Mouse (Mus musculus) embryonic facial prominence, embryonic 11.5 days (tissue): ENCODE measurements around the gene Prom2. TPM values are rescaled to one million over a fixed set of nuclear protein-coding genes. Genes with fewer than 3 reads are reported as not detected.

ENCODE experiments used
- ATAC-seq: fragments of 200-750 bp; cut with Nextera tagmentation; replicated peaks from 2 replicates; pipeline ENCODE4 v1.8.0; 2017; ENCODE audit warnings: low read depth; ENCODE audit not compliant: insufficient number of reproducible peaks, low FRiP score, low TSS enrichment
- DNase-seq: peaks from one replicate; pipeline ENCODE4 v3.0.0-alpha.2; 2015; ENCODE audit warnings: low spot score
- H3K27ac ChIP-seq: fragments of 300-500 bp; sonication (generic); replicated peaks from 2 replicates; pipeline ENCODE4 v1.5.1; 2014; ENCODE audit warnings: mild to moderate bottlenecking, low read depth, low read length, control low read depth
- H3K27me3 ChIP-seq: fragments of 300-500 bp; sonication (generic); 2 replicates; pipeline ENCODE4 v1.6.1; 2014; ENCODE audit warnings: mild to moderate bottlenecking, low read length, moderate library complexity, mixed read lengths; ENCODE audit not compliant: control insufficient read depth, insufficient read depth
- H3K36me3 ChIP-seq: fragments of 300-500 bp; sonication (generic); replicated peaks from 2 replicates; pipeline ENCODE4 v1.6.1; 2014; ENCODE audit warnings: low read depth, mild to moderate bottlenecking, low read length, moderate library complexity, mixed read lengths; ENCODE audit not compliant: control insufficient read depth, insufficient read depth
- H3K4me1 ChIP-seq: fragments of 300-500 bp; sonication (generic); 2 replicates; pipeline ENCODE4 v1.6.1; 2014; ENCODE audit warnings: low read length, mixed read lengths; ENCODE audit not compliant: control insufficient read depth, insufficient read depth
- H3K4me2 ChIP-seq: fragments of 300-500 bp; sonication (generic); 2 replicates; pipeline ENCODE4 v1.6.1; 2014; ENCODE audit warnings: low read depth, mild to moderate bottlenecking, control low read depth, low read length, moderate library complexity
- H3K4me3 ChIP-seq: fragments of 300-500 bp; sonication (generic); 2 replicates; pipeline ENCODE4 v1.5.1; 2014; ENCODE audit warnings: low read depth, low read length, control low read depth
- H3K9ac ChIP-seq: fragments of 300-500 bp; sonication (generic); replicated peaks from 2 replicates; pipeline ENCODE4 v1.6.1; 2014; ENCODE audit warnings: mild to moderate bottlenecking, control low read depth, low read length
- H3K9me3 ChIP-seq: fragments of 300-500 bp; sonication (generic); replicated peaks from 2 replicates; pipeline ENCODE4 v1.6.1; 2016; ENCODE audit warnings: mild to moderate bottlenecking, low read length, inconsistent platforms, mixed read lengths; ENCODE audit not compliant: control insufficient read depth
- WGBS: fragments of 180-500 bp; shearing (Covaris S2); extraction: QIAGEN DNeasy Blood & Tissue Kit; methylation state at CpG from one replicate; pipeline ENCODE4 v1.1.7; 2014; 5-methylcytosine and 5-hydroxymethylcytosine counted together
- polyA plus RNA-seq: library from polyadenylated mRNA; unstranded; fragments of >200 nt; fragmentation: Nextera tagmentation; extraction: Ambion mirVana; gene quantifications from 2 replicates; pipeline ENCODE4 v1.2.1, GENCODE M21; 2014

Prom2 gene
- polyA plus RNA-seq, 1 experiment from 2014 or later = 1.6 TPM

- no peaks in the 10 kb centered on the region for H3K36me3 ChIP-seq
- H3K4me3 ChIP-seq = no peak overlapping the region
- H3K4me1 ChIP-seq = peaks cover 3% of the 10 kb centered on the region; the same call in 1 of the 2 replicates
- ATAC-seq (no peak), DNase-seq (no peak)
- H3K27ac ChIP-seq = no peak overlapping the region
- H3K4me2 ChIP-seq = no peak overlapping the region
- no peaks in the 10 kb centered on the region for H3K9me3 ChIP-seq
- 29% methylated on average over 4 of the region's 4 CpGs for WGBS
- H3K27me3 ChIP-seq = no peaks in the 10 kb centered on the region
- H3K9ac ChIP-seq = no peak overlapping the region
Measured at GRCm38 (mm10) chr2:127511426-127511825, 29.8 kb downstream of the Prom2 start.

GRCm38 (mm10) chr2:127507967-127508660, 33.2 kb downstream of the Prom2 start:
- 56% methylated on average over 7 of the region's 7 CpGs for WGBS
- H3K9ac ChIP-seq = no peak overlapping the region
- no peak overlapping the region for H3K4me3 ChIP-seq
- no peak overlapping the region for H3K27ac ChIP-seq
- DNase-seq = no peak
- H3K9me3 ChIP-seq = no peaks in the 10 kb centered on the region
- no peak overlapping the region for H3K4me2 ChIP-seq
- H3K27me3 ChIP-seq = no peaks in the 10 kb centered on the region
- no peaks in the 10 kb centered on the region for H3K36me3 ChIP-seq
- no peak for ATAC-seq
- peaks cover 3% of the 10 kb centered on the region; the same call in 1 of the 2 replicates for H3K4me1 ChIP-seq

- 27% methylated on average over 7 of the region's 7 CpGs for WGBS
- ATAC-seq = peak; percentile 14; the same call in 1 of the 2 replicates
- H3K36me3 ChIP-seq = no peaks in the 10 kb centered on the region
Measured at GRCm38 (mm10) chr2:127507077-127507774, 34.0 kb downstream of the Prom2 start.

GRCm38 (mm10) chr2:127506131-127506632, 35.1 kb downstream of the Prom2 start:
- Histone ChIP-seq H3K27me3 (no peaks in the 10 kb centered on the region; the same call in 1 of the 2 replicates), H3K4me2 (no peak overlapping the region), H3K27ac (no peak overlapping the region), H3K9me3 (no peaks in the 10 kb centered on the region), H3K4me1 (0 out of 2 replicates have a peak, but pooled peaks cover under 1% of the 10 kb centered on the region), H3K36me3 (no peaks in the 10 kb centered on the region), H3K9ac (no peak overlapping the region), H3K4me3 (no peak overlapping the region)
- DNase-seq = no peak
- 83% methylated on average over 6 of the region's 6 CpGs for WGBS
- ATAC-seq = no peak

More at GRCm38 (mm10) chr2:127507077-127507774, 34.0 kb downstream of the Prom2 start:
- H3K9ac ChIP-seq = no peak overlapping the region
- H3K4me1 ChIP-seq = peaks cover 3% of the 10 kb centered on the region; the same call in 1 of the 2 replicates
- no peak overlapping the region for H3K4me3 ChIP-seq
- H3K27ac ChIP-seq = no peak overlapping the region
- no peaks in the 10 kb centered on the region for H3K9me3 ChIP-seq
- H3K4me2 ChIP-seq = no peak overlapping the region
- peak; percentile 88 for DNase-seq
- H3K27me3 ChIP-seq = no peaks in the 10 kb centered on the region

- whole genome bisulfite sequencing = 69% methylated on average over 4 of the region's 4 CpGs
- H3K27ac ChIP-seq = no peak overlapping the region
- no peak overlapping the region for H3K4me3 ChIP-seq
- H3K9ac ChIP-seq = no peak overlapping the region
- DNase-seq = no peak
- H3K4me1 ChIP-seq = no peaks in the 10 kb centered on the region
- no peak overlapping the region for H3K4me2 ChIP-seq
- no peaks in the 10 kb centered on the region for H3K36me3 ChIP-seq
- no peaks in the 10 kb centered on the region for H3K9me3 ChIP-seq
- no peaks in the 10 kb centered on the region; the same call in 1 of the 2 replicates for H3K27me3 ChIP-seq
- ATAC-seq = no peak
Measured at GRCm38 (mm10) chr2:127505196-127505595, 36.1 kb downstream of the Prom2 start.

GRCm38 (mm10) chr2:127503751-127504549, 37.3 kb downstream of the Prom2 start:
- Histone ChIP-seq H3K27ac (no peak overlapping the region), H3K9me3 (no peaks in the 10 kb centered on the region), H3K4me2 (no peak overlapping the region), H3K27me3 (no peaks in the 10 kb centered on the region; the same call in 1 of the 2 replicates), H3K36me3 (no peaks in the 10 kb centered on the region), H3K4me3 (no peak overlapping the region), H3K9ac (no peak overlapping the region), H3K4me1 (no peaks in the 10 kb centered on the region)
- 56% methylated on average over 8 of the region's 8 CpGs for WGBS
- ATAC-seq = no peak
- DNase-seq = no peak

- H3K9me3 ChIP-seq = no peaks in the 10 kb centered on the region
- no peaks in the 10 kb centered on the region; the same call in 1 of the 2 replicates for H3K27me3 ChIP-seq
- DNase-seq = peak; percentile 64
- no peak overlapping the region for H3K9ac ChIP-seq
- no peaks in the 10 kb centered on the region for H3K36me3 ChIP-seq
- no peak for ATAC-seq
- no peak overlapping the region for H3K4me3 ChIP-seq
- H3K27ac ChIP-seq = no peak overlapping the region
- no peak overlapping the region for H3K4me2 ChIP-seq
- no peaks in the 10 kb centered on the region for H3K4me1 ChIP-seq
- 63% methylated on average over 7 of the region's 7 CpGs for WGBS
Measured at GRCm38 (mm10) chr2:127501061-127501460, 40.2 kb downstream of the Prom2 start.
